Mouse (Mus musculus) cortical plate, adult 2 months (tissue): ENCODE measurements at regions not wholly inside any gene's neighbourhood (a gene's known extent, or its start where the extent isn't known, plus 50 kb on each side); places are given as distances from the start of the nearest gene placed in this dataset.

Source experiments
- H3K27ac ChIP-seq: fragments of 200-500 bp; 2 replicates; pipeline ENCODE4 v1.5.1; 2012; ENCODE audit warnings: low read length, control low read depth, inconsistent platforms; ENCODE audit not compliant: insufficient read depth
- H3K4me1 ChIP-seq: fragments of 200-500 bp; 2 replicates; pipeline ENCODE4 v1.6.1; 2011; ENCODE audit warnings: low read length; ENCODE audit not compliant: control insufficient read depth, insufficient read depth
- H3K4me3 ChIP-seq: fragments of 200-500 bp; 2 replicates; pipeline ENCODE4 v1.5.1; 2011; ENCODE audit warnings: mild to moderate bottlenecking, low read length, control low read depth; ENCODE audit not compliant: insufficient read depth
- CTCF ChIP-seq: fragments of 200-500 bp; IDR thresholded peaks from 2 replicates; pipeline ENCODE4 v1.5.1; 2011; ENCODE audit warnings: mild to moderate bottlenecking, control low read depth, low read length; ENCODE audit not compliant: insufficient read depth; ENCODE audit errors: extremely low read depth
- POLR2A ChIP-seq: fragments of 200-500 bp; IDR thresholded peaks from 2 replicates; pipeline ENCODE4 v1.6.1; 2011; ENCODE audit warnings: mild to moderate bottlenecking, low read length, control low read depth; ENCODE audit not compliant: insufficient read depth; ENCODE audit errors: extremely low read depth

DNA sequence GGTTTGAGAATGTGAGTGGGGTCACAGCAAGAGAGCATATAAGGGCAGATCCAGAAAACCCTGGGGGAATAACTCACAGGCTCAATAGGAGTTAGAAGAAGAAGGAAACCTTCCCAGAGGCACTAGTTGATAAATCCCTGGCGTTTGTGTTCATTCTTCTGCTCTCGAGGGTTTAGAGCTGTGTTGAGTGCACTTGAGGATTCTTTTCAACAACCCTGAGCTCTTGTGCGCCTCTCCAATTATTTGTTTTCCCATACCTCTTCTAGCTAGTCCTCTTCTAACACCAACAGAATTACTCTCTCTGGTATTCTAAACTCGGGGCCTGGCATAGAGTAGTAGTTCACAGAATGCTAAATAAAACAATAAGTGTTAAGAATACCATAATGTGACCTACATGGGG, 151.9 kb upstream of the Cttnbp2 start:
- no peaks in the 10 kb centered on the region; the same call in 1 of the 2 replicates for H3K4me1 ChIP-seq
- H3K27ac ChIP-seq = no peak overlapping the region
- no peak overlapping the region for H3K4me3 ChIP-seq
- no peak for TF ChIP-seq CTCF
- TF ChIP-seq POLR2A = no peak

DNA sequence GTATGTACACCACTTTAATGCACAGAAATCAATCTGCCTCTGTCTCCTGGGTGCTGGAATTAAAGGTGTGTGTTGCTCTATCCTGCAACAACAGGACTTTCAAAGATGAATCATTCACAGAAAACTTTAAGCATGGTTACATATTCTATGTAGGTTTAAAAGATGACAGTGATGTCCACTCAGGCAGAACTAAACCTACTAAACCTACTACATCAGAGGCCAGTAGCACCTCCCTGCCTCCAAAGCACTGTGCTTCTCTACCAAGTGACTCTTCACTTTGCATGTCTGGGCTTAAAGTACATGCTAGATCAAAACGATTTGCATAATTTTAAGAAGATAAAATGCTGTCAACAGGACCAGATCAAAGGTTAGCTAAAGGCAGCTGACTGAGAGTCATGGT, 156.0 kb upstream of the Cttnbp2 start:
- TF ChIP-seq POLR2A (no peak), CTCF (no peak)

DNA sequence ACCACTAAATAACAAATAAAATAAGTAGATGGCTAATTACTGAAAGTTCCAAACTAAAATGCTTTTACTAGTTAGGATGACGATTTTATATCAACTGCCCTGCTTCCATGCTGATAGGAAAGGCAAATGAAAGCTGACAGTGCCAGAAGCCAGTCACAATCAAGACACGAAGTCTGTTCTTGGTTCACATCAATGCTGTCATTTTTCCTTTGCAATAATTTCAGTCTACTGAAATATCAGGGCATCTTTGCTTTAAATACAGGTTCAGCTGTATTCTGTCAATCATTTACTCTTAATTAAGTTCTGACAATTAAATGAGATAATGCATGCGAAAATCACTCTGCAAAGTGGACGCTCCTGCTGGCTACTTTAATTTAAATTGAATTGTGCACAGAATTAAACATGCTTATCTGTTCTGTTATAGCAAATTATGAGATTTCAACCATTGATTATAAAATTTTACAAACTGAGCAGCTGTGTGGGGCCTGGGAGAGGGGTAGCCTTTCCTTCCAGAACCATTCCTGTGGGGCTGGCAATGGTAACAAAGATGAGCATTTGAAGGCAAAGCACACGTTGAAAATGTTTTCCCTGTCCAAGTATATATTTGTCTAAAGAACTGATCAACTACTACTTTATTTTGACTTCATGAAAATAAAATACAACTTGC, 160.1 kb upstream of the Cttnbp2 start:
- Histone ChIP-seq H3K27ac (no peak overlapping the region), H3K4me1 (no peaks in the 10 kb centered on the region), H3K4me3 (no peak overlapping the region)
- TF ChIP-seq POLR2A = no peak
- TF ChIP-seq CTCF = no peak

More for the DNA sequence above, 156.0 kb upstream of the Cttnbp2 start:
- H3K4me3 ChIP-seq = no peak overlapping the region
- H3K4me1 ChIP-seq = no peaks in the 10 kb centered on the region; the same call in 1 of the 2 replicates
- no peak overlapping the region for H3K27ac ChIP-seq

DNA sequence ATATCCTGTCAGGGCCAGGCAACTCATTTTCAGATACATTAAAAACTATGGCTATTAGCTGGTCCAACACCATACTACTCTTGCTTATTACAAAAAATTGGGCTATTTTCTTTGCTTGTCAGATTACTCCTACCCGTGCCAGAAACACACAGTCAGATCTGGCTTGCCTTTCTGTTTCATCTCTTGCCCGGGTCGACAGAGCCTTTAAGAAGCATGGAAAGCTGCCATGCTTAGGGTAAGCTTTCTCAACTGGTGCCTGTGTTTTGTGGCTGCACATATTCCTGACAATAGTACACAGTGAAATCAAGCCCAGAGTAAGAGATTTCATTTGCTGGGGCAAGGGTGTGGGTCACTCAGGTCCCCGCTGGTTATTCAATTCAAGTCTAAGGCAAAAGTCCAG, 162.5 kb upstream of the Cttnbp2 start:
- H3K4me1 ChIP-seq = peaks cover 3% of the 10 kb centered on the region; the same call in 1 of the 2 replicates

DNA sequence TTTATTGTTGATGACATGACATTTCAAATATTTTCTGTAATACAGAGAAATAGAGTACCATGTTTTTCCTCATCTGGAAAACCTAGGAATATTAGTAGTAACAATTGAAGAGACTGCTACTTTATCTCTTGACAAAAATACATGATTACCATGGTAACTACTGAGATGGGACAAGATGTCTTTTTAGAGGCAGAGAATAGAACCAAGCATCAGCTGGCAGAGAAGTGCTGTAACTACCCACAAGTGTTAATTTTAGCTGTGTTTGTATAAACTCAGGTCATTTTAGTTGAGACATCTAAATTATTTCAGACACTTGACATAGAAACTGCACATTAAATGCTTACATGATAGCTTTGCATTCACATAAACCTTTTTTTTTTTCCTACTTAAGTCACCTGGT, 166.1 kb upstream of the Cttnbp2 start:
- no peak overlapping the region for H3K27ac ChIP-seq
- TF ChIP-seq POLR2A = no peak
- TF ChIP-seq CTCF = no peak
- H3K4me1 ChIP-seq = peaks cover 3% of the 10 kb centered on the region; the same call in 1 of the 2 replicates
- H3K4me3 ChIP-seq = no peak overlapping the region

More for the DNA sequence above, 162.5 kb upstream of the Cttnbp2 start:
- TF ChIP-seq POLR2A (no peak), CTCF (no peak)
- Histone ChIP-seq H3K4me3 (no peak overlapping the region), H3K27ac (no peak overlapping the region)

DNA sequence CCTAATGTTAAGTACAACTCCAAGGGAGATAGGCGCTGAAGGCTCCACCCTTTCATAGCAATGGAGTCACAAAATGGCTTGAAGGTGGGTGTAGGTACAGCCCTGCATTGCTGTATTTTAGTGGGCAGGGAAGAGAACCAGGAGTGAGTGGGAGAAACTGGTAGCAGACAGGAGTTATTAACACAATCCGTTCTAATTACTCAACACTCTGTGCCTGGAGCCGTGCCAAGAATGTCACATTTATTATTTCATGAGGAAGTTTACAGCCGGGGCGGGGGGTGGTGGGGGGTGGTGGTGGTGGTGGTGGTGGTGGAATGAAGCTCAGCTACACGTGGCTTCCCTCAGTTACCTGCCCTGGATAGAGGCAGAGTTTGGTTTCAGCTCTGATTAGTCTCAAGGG, 166.3 kb upstream of the Lsm8 start:
- Histone ChIP-seq H3K4me3 (no peak overlapping the region), H3K27ac (no peak overlapping the region; the same call in 1 of the 2 replicates), H3K4me1 (peaks cover 3% of the 10 kb centered on the region; the same call in 1 of the 2 replicates)
- TF ChIP-seq POLR2A = no peak
- no peak for TF ChIP-seq CTCF

DNA sequence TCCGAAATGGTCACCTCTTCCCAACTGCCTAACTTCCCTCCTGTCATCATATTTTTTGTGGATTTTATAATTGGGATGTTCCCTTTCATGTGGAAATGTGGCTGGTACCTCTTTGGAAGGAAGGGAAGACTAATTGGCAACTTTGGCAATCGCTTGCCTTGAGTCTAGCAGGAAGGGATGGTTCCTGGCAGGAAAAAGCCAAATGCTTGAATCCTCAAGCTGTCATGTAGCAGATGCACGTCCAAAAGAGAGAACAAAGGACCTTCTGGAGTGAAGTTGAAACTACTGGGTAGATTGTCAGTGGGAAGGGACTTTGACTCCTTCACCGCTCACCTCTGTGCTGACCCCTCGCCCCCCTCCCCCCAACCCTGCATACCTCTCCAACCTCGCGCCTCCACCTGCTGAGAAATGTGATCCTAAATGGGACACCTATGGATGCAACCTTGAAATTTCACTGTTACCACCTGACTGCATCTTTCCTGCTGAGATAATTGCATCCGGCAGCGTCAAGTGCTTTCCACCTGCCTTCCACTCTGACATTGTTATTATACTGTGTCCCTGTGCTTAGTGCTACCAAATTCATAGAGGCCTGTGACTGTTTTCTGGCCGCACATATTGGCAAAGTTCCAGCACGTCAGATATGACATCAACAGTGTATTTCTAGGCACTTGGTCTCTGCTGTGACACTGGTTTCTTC, 159.6 kb upstream of the Lsm8 start:
- H3K4me3 ChIP-seq = no peak overlapping the region
- TF ChIP-seq POLR2A (no peak), CTCF (no peak)
- H3K4me1 ChIP-seq = no peaks in the 10 kb centered on the region
- no peak overlapping the region for H3K27ac ChIP-seq

DNA sequence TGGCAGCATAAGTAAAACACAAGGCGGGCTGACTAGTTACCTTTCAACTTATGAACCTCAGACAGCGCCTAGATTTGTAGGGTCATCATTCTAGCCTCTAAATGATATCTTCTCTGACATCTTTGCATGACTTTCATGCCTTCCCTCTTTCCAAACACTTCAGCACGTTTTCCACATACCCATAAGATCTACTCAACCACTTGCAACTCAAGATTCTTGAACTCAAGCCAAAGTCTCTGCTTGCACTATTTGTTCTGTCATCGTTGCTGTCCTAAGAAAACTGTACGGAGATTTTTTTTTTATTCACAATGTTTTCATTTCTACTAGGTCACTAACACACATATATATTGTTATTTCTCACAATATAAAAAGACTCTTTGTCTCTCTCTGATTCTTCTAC, 150.8 kb upstream of the Lsm8 start:
- no peak overlapping the region for H3K4me3 ChIP-seq
- TF ChIP-seq CTCF (no peak), POLR2A (no peak)

DNA sequence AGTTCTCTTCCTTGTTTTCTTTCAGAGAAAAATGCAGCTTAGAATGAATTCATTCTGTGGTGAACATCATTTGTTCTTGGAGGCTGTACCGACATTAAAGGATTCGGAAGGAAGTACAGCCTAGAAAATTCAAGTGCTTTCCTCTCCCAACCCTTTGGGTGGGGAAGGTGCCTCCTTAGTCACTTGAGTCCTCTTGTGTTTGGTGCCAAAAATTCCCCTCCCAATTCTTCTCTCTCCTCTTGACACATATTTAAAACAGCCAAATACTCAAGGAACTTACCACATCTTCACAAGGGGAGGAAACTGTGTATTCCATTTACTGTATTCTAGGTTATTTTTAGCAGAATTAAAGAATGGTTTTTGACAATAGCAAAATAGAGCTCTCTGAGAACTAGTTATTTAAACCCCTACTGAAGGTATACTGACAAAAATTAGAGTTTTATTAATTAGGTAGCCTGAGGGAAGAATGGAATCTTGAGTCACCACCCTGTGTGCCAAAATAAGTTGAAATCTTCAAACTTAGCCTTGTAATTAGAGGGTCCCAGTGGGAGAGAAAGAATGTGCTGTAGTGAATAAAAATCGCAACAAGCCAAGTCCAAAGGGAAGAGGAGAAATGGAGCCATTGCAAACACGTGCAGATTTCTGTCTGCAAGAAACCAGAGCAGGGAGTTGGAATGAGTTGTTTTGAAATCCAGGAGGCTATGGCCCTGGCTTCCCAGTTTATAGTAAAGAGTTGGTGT, 149.2 kb upstream of the Lsm8 start:
- no peak overlapping the region for H3K4me3 ChIP-seq
- H3K4me1 ChIP-seq = no peaks in the 10 kb centered on the region
- H3K27ac ChIP-seq = no peak overlapping the region
- no peak for TF ChIP-seq CTCF
- TF ChIP-seq POLR2A = no peak

More for the DNA sequence above, 150.8 kb upstream of the Lsm8 start:
- H3K4me1 ChIP-seq = no peaks in the 10 kb centered on the region
- H3K27ac ChIP-seq = no peak overlapping the region

DNA sequence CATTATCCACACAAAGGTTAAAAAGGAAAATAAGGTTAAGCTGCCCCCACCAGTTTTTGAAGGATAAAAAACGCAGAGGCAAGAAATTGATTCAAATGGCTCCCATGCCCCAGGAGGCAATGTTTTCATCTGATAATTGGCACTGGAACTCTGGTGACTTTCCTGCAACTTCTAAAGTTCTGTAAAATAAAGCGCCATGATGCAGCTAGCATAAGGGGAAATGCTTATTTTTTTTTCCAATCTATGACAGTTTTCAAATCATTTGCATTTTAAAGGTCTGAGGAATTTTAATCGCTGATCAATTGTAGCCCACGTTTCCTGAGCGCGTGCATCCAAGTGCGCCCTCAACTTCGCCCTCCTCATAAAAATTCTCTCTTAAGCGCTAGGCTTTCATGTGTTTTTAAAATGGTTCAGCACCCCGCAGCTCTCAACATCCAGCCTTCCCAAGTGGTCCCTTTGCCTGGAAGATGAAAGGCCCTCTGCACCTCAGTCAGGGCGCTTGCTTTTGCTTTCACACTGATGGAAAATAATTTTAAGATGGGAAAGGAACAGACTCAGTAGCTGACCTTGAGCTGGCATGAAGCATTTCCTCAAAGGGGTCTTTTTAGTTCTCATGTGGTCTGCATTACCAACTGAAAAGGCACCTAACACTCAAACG, 148.5 kb upstream of the Lsm8 start:
- Histone ChIP-seq H3K27ac (no peak overlapping the region), H3K4me1 (no peaks in the 10 kb centered on the region), H3K4me3 (no peak overlapping the region)
- no peak for TF ChIP-seq CTCF
- no peak for TF ChIP-seq POLR2A
